Mouse (Mus musculus): Measurements from ENCODE around the gene Calm2. TPM values are rescaled to one million over a fixed set of nuclear protein-coding genes. Genes with fewer than 3 reads are reported as not detected.
A peak's percentile ranks its signal among the peaks of the same experiment; 100 is the strongest.

The Calm2 gene
- 2,529 and 2,563 TPM in 2 replicates for polyA plus RNA-seq (2012; rRNA removed)

DNA sequence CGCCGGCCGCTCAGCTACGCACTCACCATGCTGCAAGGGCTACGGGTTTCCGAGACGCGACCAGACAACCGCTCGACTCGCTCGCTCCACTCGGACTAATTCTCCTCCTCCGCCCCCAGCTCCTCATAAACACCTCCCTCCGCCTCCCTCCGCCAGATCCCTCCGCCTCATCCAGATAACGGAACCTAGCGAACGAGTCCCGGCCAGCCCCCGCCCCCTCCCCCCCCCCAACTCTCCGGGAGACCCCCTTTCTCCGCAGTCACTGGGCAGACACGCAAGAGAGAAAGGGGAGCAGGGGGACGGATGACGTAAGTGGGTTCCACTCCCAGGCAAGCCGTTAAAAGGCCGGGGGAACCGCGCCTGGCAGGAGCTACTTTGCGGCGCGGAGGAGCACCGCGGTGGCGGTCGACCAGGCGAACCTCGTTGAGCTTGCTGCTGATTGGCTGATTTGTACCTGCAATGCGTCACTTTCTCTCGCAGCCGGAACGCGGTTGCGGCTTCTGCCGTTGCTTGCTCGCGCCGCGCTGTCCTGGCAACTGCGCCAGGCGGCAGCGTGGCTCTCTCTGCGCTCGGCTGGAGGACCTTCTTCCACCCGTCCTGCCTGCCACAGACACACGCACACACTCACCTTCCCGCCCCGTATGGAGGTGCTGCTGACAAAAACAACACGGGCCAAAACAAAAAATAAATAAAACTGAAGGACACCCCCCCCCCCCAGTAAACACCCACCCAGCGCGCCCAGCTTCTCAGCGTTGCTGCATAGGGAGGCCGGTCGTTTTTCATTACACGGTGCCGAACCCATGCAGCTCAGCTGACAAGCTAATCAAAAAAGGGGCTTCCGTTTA lies at the start of gene Calm2:
Calm2 (minus strand) TSS at position 169 of the 845 bp plus-strand sequence.
- Histone ChIP-seq H3K27ac (ENCODE audit: insufficient read depth, low read length) (peak within 1 kb of the TSS; percentile 90), H3K4me1 (ENCODE audit: control insufficient read depth, insufficient read depth, low read length) (peaks cover 3% of the 10 kb centered on the region; the same call in 1 of the 2 replicates), H3K4me3 (ENCODE audit: insufficient read depth, low read length) (peak within 1 kb of the TSS; percentile 56)
- TF ChIP-seq CTCF (IDR thresholded peaks at IDR 0.05; ENCODE audit: extremely low read depth, insufficient read depth, low read length) (no peak), POLR2A (IDR thresholded peaks at IDR 0.05; ENCODE audit: extremely low read depth, insufficient read depth, low read length) (peak; percentile 100)

DNA sequence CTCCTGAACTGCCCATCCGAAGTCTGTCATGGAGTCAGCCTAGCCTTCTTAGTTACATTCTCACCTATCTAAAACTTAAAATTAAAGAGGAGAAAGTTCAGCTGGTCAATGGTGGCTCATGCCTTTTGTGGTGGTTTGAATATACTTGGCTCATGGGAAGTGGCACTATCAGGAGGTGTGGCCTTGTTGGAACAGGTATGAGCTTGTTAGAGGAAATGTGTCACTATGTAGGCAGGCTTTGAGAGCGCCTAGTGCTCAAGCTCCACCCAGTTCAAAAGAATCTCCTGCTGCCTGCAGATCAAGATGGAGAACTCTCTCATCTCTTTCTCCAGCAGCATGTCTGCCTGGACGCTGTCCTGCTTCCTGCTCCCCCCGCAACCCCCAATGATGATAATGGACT lies 48.8 kb upstream of the Calm2 start:
- H3K27ac ChIP-seq (ENCODE audit: insufficient read depth, low read length), result no peak overlapping the region
- TF ChIP-seq POLR2A (IDR thresholded peaks at IDR 0.05; ENCODE audit: extremely low read depth, insufficient read depth, low read length) (no peak), CTCF (IDR thresholded peaks at IDR 0.05; ENCODE audit: extremely low read depth, insufficient read depth, low read length) (no peak)

DNA sequence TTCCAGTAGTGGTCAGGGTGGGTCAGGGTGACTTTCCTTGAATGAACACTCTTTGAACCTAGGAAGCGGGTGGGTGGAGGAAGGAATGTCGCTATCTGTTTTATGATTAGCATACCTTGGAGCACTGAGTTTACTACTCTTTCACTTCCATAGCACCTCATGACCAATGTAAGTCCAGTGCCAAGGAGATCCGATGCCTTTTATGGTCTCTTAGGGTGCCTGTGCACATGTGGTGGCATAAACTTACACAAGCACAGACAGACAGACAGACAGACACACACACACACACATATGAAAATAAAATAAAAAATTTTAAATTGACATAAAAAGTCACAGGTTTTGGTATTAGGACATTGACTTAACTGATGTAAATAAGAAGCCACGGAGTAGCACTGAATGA lies 47.6 kb upstream of the Calm2 start:
- Histone ChIP-seq H3K27ac (ENCODE audit: insufficient read depth, low read length) (no peak overlapping the region), H3K4me1 (ENCODE audit: control insufficient read depth, insufficient read depth, low read length) (peaks cover 11% of the 10 kb centered on the region), H3K4me3 (ENCODE audit: insufficient read depth, low read length) (no peak overlapping the region)
- TF ChIP-seq POLR2A (IDR thresholded peaks at IDR 0.05; ENCODE audit: extremely low read depth, insufficient read depth, low read length) (no peak), CTCF (IDR thresholded peaks at IDR 0.05; ENCODE audit: extremely low read depth, insufficient read depth, low read length) (no peak)

More for the DNA sequence above, 48.8 kb upstream of the Calm2 start:
- no peak overlapping the region for H3K4me3 ChIP-seq (ENCODE audit: insufficient read depth, low read length)
- H3K4me1 ChIP-seq (ENCODE audit: control insufficient read depth, insufficient read depth, low read length), result peaks cover 14% of the 10 kb centered on the region

DNA sequence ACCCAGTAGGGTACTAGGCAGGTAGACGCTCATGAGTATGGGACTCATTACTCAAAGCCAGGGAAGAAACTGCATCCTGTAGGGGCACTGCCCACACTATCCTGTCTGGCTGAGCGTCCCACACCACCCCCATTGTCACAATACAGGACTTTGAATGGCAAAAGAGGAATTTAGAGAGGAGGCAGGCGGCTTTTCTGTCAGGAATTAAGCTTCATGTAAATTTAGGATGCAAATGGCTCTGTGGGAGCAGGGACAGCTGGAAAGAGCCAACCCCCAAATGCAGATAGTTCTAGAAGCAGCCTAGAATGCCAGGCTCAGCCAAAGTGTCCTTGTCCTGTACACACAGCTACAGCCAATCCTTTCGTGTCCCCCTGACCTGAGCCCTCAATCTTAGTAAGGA lies 45.6 kb upstream of the Calm2 start:
- Histone ChIP-seq H3K27ac (ENCODE audit: insufficient read depth, low read length) (no peak overlapping the region), H3K4me3 (ENCODE audit: insufficient read depth, low read length) (no peak overlapping the region), H3K4me1 (ENCODE audit: control insufficient read depth, insufficient read depth, low read length) (peaks cover 11% of the 10 kb centered on the region)
- TF ChIP-seq CTCF (IDR thresholded peaks at IDR 0.05; ENCODE audit: extremely low read depth, insufficient read depth, low read length), result no peak
- no peak for TF ChIP-seq POLR2A (IDR thresholded peaks at IDR 0.05; ENCODE audit: extremely low read depth, insufficient read depth, low read length)

DNA sequence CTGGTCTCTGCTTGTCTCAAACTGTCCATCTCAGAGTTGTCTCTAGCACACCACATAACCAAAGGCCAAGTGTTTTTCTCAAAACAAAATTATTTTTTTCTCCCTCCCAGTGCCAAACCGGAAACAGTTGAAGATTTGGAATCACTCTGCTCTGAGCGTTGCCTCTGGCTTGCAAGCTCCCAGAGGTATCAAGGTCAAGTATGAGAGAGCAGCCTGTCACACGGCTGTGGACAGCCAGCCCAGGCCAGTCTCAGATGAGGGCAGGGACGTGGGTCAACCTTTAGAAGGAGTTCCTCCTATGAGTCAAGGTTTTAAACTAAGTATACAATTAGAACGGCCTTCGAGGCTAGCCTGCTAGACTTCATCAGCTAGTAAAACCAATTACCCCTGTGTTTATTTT lies 43.6 kb upstream of the Calm2 start:
- H3K4me1 ChIP-seq (ENCODE audit: control insufficient read depth, insufficient read depth, low read length), result peaks cover 11% of the 10 kb centered on the region
- H3K4me3 ChIP-seq (ENCODE audit: insufficient read depth, low read length), result no peak overlapping the region
- TF ChIP-seq POLR2A (IDR thresholded peaks at IDR 0.05; ENCODE audit: extremely low read depth, insufficient read depth, low read length) (no peak), CTCF (IDR thresholded peaks at IDR 0.05; ENCODE audit: extremely low read depth, insufficient read depth, low read length) (no peak)
- no peak overlapping the region for H3K27ac ChIP-seq (ENCODE audit: insufficient read depth, low read length)

DNA sequence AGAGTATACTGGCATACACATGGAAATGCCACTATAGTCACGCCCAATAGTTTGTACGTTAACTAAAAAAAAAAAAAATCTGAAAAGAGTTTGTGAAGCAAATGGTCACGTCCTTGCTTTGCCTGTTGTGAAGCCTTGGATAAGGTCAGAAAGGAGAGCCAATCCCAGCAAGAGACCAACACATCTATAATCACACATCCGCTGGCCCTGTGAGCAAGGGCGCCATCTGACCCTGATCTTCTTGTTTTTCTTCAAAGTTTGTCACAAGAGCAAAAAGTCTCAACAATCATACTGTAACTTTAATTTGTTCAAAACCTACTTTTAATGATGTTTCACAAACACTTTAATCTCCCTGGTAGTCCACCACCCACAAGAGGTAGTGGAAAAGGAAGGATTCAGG lies 39.0 kb upstream of the Calm2 start:
- H3K27ac ChIP-seq (ENCODE audit: insufficient read depth, low read length), result no peak overlapping the region
- no peak overlapping the region for H3K4me3 ChIP-seq (ENCODE audit: insufficient read depth, low read length)
- H3K4me1 ChIP-seq (ENCODE audit: control insufficient read depth, insufficient read depth, low read length), result no peaks in the 10 kb centered on the region
- no peak for TF ChIP-seq CTCF (IDR thresholded peaks at IDR 0.05; ENCODE audit: extremely low read depth, insufficient read depth, low read length)
- no peak for TF ChIP-seq POLR2A (IDR thresholded peaks at IDR 0.05; ENCODE audit: extremely low read depth, insufficient read depth, low read length)

DNA sequence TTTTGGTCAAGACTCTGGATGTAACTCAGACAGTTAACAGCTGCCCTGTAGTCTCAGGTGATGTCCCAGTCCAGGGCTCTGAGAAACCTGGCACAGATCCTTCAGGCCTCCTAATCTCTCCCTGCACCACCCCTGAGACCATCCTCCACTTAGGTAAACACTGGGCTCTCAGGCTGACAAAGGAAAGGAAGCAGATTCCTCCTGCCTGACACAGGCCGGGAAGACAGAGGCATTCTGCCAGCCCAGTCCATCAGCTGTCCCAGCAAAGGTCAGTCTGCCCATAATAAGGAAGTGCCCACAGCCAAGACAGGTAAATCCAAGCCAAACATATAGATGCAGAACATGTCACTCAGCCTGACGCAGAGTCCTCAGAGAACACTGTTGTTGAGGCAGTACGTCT lies 36.1 kb upstream of the Calm2 start:
- no peaks in the 10 kb centered on the region for H3K4me1 ChIP-seq (ENCODE audit: control insufficient read depth, insufficient read depth, low read length)
- no peak overlapping the region for H3K4me3 ChIP-seq (ENCODE audit: insufficient read depth, low read length)
- TF ChIP-seq POLR2A (IDR thresholded peaks at IDR 0.05; ENCODE audit: extremely low read depth, insufficient read depth, low read length) (no peak), CTCF (IDR thresholded peaks at IDR 0.05; ENCODE audit: extremely low read depth, insufficient read depth, low read length) (no peak)

DNA sequence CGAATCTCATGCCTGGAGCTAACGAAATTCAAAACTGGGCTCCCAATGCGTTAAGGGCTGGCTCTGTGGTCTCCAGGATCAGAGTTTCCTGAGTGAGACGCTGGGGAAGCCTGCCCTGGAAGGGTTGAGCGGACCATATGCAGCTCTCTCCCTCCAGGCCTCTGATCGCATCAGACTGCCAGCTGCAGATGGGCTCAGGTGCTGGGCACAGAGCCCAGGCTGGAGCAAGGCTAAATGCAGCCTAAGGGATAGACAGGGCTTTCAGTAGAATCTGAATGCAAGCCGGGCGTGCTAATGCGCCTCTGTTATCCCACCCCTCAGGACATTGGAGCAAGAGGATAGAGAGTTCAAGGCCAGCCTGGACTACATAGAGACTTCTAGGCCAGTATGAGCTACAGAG lies 31.8 kb upstream of the Calm2 start:
- H3K4me1 ChIP-seq (ENCODE audit: control insufficient read depth, insufficient read depth, low read length), result peaks cover 9% of the 10 kb centered on the region; the same call in 1 of the 2 replicates
- H3K4me3 ChIP-seq (ENCODE audit: insufficient read depth, low read length), result no peak overlapping the region
- no peak overlapping the region for H3K27ac ChIP-seq (ENCODE audit: insufficient read depth, low read length)
- TF ChIP-seq CTCF (IDR thresholded peaks at IDR 0.05; ENCODE audit: extremely low read depth, insufficient read depth, low read length) (no peak), POLR2A (IDR thresholded peaks at IDR 0.05; ENCODE audit: extremely low read depth, insufficient read depth, low read length) (no peak)

More for the DNA sequence above, 36.1 kb upstream of the Calm2 start:
- no peak overlapping the region for H3K27ac ChIP-seq (ENCODE audit: insufficient read depth, low read length)

DNA sequence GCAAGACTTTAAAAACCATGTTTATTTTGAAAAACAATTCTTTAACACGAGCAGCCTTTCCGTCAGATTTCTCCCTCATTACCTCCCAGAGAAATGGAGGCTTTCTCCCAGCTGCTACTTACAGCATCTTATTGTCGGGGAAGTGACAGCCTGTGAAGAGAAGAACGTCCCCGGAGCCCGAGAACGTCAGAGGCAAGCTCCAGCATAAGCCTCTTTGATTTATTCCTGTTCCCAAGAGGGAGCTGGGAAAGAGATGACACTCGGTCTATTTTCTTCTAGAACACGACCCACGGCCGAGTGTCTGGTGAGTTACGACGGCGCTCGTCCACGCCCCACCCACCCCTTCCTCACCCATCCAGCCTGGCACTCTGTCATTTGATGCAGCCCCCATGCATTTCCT lies 30.9 kb upstream of the Calm2 start:
- TF ChIP-seq CTCF (IDR thresholded peaks at IDR 0.05; ENCODE audit: extremely low read depth, insufficient read depth, low read length), result no peak
- TF ChIP-seq POLR2A (IDR thresholded peaks at IDR 0.05; ENCODE audit: extremely low read depth, insufficient read depth, low read length), result no peak
- H3K4me3 ChIP-seq (ENCODE audit: insufficient read depth, low read length), result no peak overlapping the region
- H3K27ac ChIP-seq (ENCODE audit: insufficient read depth, low read length), result no peak overlapping the region
- H3K4me1 ChIP-seq (ENCODE audit: control insufficient read depth, insufficient read depth, low read length), result peaks cover 11% of the 10 kb centered on the region; the same call in 1 of the 2 replicates

DNA sequence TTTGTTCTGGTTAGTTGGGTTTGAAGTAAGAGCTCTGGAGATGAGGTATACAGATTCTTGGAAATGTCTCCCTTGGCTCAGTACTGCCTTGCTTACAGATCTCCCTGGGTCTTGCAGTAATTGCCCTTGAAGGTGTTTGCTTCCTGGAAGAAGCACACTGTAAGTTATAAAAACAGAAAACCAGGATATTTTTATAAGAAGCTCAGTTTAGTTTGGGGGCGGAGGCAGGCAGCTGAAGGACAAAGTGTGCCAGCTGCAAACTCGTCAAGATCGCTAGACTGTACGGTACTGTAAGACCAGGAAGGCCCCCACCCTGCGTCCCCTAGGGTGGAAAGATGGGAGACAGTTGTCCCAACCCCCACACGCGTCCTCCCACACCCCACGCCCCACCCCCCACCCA lies 28.6 kb upstream of the Calm2 start:
- H3K4me3 ChIP-seq (ENCODE audit: insufficient read depth, low read length), result no peak overlapping the region
- TF ChIP-seq POLR2A (IDR thresholded peaks at IDR 0.05; ENCODE audit: extremely low read depth, insufficient read depth, low read length) (no peak), CTCF (IDR thresholded peaks at IDR 0.05; ENCODE audit: extremely low read depth, insufficient read depth, low read length) (no peak)
- H3K27ac ChIP-seq (ENCODE audit: insufficient read depth, low read length), result no peak overlapping the region
- H3K4me1 ChIP-seq (ENCODE audit: control insufficient read depth, insufficient read depth, low read length), result peaks cover 11% of the 10 kb centered on the region; the same call in 1 of the 2 replicates
